Mouse (Mus musculus) CD4-positive naive resting alpha-beta T cell, adult 76 days (primary cell): Measurements from ENCODE around the gene Olfr901. TPM values are rescaled to one million over a fixed set of nuclear protein-coding genes. Genes with fewer than 3 reads are reported as not detected.

Experiments used
- total RNA-seq: library from RNA; stranded (reverse); gene quantifications from one replicate; pipeline ENCODE4 v1.2.4, GENCODE M21; 2023

Gene Olfr901
- not detected for total RNA-seq

DNA sequence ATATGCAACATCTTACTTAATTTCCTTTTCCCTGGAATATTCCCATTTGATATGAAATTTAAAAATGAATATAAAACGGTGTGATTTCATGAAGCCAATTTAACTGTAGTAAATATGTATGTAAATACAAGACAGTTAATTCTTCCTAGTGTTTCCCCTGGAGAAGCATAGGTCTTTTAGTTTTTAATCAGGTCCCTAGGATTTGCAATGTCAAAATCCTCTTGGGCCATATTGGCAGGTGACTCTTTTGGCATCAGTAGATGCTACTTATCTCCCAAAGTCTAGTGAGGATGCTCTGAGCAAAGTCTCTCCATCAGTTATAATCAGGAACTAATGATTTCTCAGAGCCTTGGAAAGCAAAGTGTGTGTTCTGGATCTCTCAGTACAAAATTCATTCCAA, at the start of gene Olfr901:
Olfr901 (plus strand) TSS at position 301 of the 400 bp plus-strand sequence.

DNA sequence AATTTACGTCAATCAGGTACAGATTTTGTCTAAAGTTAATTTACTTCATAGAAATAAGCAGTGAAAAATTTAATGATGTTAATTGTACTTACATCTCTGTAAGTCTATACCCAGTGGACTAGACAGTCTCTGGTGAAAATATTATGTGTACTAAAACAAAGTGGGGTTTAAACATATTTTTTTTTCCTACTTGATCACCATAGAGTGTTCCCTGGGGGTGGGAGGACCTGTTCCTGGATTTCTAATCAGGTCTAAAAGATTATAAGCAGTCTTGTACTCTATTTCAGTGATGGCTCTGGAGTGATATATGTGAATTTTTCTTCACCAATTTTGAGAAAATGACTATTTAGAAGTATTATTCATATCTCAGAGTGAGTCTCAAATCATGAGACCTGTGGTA, 27.9 kb upstream of the Olfr901 start, which contains the start of gene Olfr147:
Olfr147 (plus strand) TSS at position 301 of the 400 bp plus-strand sequence.

DNA sequence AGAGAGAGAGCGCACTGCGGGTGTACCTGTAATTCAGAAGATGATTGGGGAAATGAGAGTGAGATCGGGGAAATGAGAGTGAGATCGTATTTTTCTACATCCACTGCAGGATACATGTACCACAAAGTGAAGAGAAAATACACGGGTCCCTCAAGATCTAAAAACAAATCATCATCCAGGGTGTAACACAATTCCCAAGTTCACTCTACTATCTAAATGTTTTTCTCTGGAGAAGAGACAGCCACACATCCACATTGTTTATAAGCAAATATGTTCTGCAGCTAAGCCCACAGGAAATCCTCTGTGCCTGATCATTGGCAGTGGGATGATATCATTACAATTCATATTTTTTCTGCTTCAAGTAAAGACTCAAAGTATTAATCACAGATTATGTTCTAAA, 18.1 kb downstream of the Olfr901 start, which contains the start of gene Olfr902:
Olfr902 (plus strand) TSS at position 301 of the 400 bp plus-strand sequence.

DNA sequence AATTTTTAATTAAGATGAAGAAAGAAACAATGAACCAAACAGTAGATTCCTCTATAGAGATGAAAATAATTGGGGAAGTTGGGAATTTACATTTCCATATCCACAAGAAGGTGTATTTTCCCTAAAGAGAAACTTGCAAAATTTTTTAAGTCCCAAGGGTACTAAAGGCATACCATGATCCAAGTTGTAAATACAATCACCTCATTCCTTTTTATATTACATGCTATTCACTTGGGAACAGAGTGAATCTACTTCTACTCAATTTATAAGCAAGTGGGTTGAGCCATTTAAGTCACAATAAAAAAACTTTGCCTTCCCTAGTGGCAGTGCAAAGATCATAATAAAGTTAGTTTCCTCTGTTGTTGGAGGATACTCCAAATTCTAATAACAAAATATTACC, 33.6 kb downstream of the Olfr901 start, which contains the start of gene Olfr904:
Olfr904 (plus strand) TSS at position 301 of the 400 bp plus-strand sequence.

DNA sequence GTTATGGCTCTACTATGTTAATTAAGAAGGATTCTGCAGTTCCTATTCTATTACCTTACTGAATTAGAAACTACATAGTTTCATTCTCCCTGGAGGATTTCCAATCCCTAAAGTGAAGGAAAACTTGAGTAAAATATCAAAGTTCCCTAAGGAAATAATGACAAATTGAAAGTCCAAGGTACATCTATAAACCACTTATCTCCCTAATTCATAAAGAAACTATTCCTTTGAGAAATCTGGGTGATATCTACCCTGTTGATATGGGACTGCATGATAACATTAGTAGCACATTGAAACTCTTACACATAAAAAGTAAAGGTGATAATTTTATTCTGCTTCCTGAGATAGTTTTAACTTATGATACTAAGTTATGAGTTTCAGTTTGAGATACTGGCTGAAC, 41.6 kb downstream of the Olfr901 start, which contains the start of gene Olfr905:
Olfr905 (plus strand) TSS at position 301 of the 400 bp plus-strand sequence.

Other genes with a start within 250 kb of the Olfr901 start
- gene Olfr891, start 248.6 kb upstream of the Olfr901 start, total RNA-seq: not detected
- gene Olfr893, start 221.1 kb upstream of the Olfr901 start, total RNA-seq: not detected
- not detected for gene Olfr894, start 211.4 kb upstream of the Olfr901 start, total RNA-seq
- not detected for gene Olfr143, start 176.7 kb upstream of the Olfr901 start, total RNA-seq
- not detected for gene Olfr895, start 161.6 kb upstream of the Olfr901 start, total RNA-seq
- gene Olfr896-ps1, start 138.3 kb upstream of the Olfr901 start, total RNA-seq: not detected
- gene Olfr25, start 100.4 kb upstream of the Olfr901 start, total RNA-seq: not detected
- not detected for gene Olfr898, start 81.0 kb upstream of the Olfr901 start, total RNA-seq
- gene Olfr250, start 62.6 kb upstream of the Olfr901 start, total RNA-seq: not detected
- gene Olfr251, start 52.4 kb upstream of the Olfr901 start, total RNA-seq: not detected
- not detected for gene Olfr147, start 27.8 kb upstream of the Olfr901 start, total RNA-seq
- not detected for gene Olfr902, start 18.2 kb downstream of the Olfr901 start, total RNA-seq
- not detected for gene Olfr904, start 33.7 kb downstream of the Olfr901 start, total RNA-seq
- not detected for gene Olfr905, start 41.7 kb downstream of the Olfr901 start, total RNA-seq
- not detected for gene Olfr906, start 57.6 kb downstream of the Olfr901 start, total RNA-seq
- gene Olfr907, start 66.3 kb downstream of the Olfr901 start, total RNA-seq: not detected
- not detected for gene Olfr911-ps1, start 92.1 kb downstream of the Olfr901 start, total RNA-seq
- gene Olfr910, start 108.4 kb downstream of the Olfr901 start, total RNA-seq: not detected
- not detected for gene Olfr912, start 150.7 kb downstream of the Olfr901 start, total RNA-seq
- gene Olfr913, start 163.3 kb downstream of the Olfr901 start, total RNA-seq: not detected
- not detected for gene Olfr914, start 175.6 kb downstream of the Olfr901 start, total RNA-seq
- gene Olfr916, start 230.4 kb downstream of the Olfr901 start, total RNA-seq: not detected
- not detected for gene Olfr917, start 236.4 kb downstream of the Olfr901 start, total RNA-seq
- not detected for gene Olfr918, start 245.1 kb downstream of the Olfr901 start, total RNA-seq